Mouse (Mus musculus): ENCODE data around the gene Ctnnd2.

GRCm38 (mm10) chr15:30992357-30992756 is 820.0 kb downstream of the Ctnnd2 start:
- TF ChIP-seq POLR2A (IDR thresholded peaks at IDR 0.05; ENCODE audit: insufficient read length, low read depth) (no peak), E2F4 (IDR thresholded peaks at IDR 0.05; ENCODE audit: insufficient read depth) (no peak), MAX (IDR thresholded peaks at IDR 0.05; ENCODE audit: low read depth) (no peak)
